Mouse (Mus musculus) MEL (cell line): ENCODE measurements around the gene Itpr1. TPM values are rescaled to one million over a fixed set of nuclear protein-coding genes. Genes with fewer than 3 reads are reported as not detected.

Experiments used
- DNase-seq: peaks from one replicate; pipeline ENCODE4 v3.0.0; 2011; ENCODE audit warnings: low read depth, low spot score
- H3K27ac ChIP-seq: 2 replicates; pipeline ENCODE4 v1.5.1; 2012; ENCODE audit warnings: low read depth, mild to moderate bottlenecking, control low read depth, low read length, moderate library complexity; ENCODE audit not compliant: control insufficient read depth
- H3K27me3 ChIP-seq, 2 experiments: fragments of 150-350 bp in 1 of 2; sonication (generic) in 1 of 2; 2 replicates each; pipeline ENCODE4 v1.6.1; 2012; ENCODE audit warnings: low read length in 2 of 2, mild to moderate bottlenecking in 2 of 2, improper control_type of control experiment in 1 of 2, moderate library complexity in 1 of 2; ENCODE audit not compliant: insufficient read depth in 2 of 2, control insufficient read depth in 1 of 2
- H3K36me3 ChIP-seq, 2 experiments: 2 replicates each; pipeline ENCODE4 v1.6.1; 2012 to 2014; ENCODE audit warnings: low read length in 2 of 2, improper control_type of control experiment in 1 of 2, inconsistent platforms in 1 of 2, mild to moderate bottlenecking in 1 of 2; ENCODE audit not compliant: insufficient read depth in 2 of 2, control insufficient read depth in 1 of 2
- H3K4me1 ChIP-seq, 2 experiments: fragments of 150-350 bp in 1 of 2; sonication (generic) in 1 of 2; 2 replicates each; pipeline ENCODE4 v1.6.1; 2012; ENCODE audit warnings: low read length in 2 of 2, improper control_type of control experiment in 1 of 2, mild to moderate bottlenecking in 1 of 2; ENCODE audit not compliant: insufficient read depth in 2 of 2, control insufficient read depth in 1 of 2
- H3K4me3 ChIP-seq, 2 experiments: fragments of 150-350 bp in 1 of 2; sonication (generic) in 1 of 2; 2 replicates each; pipeline ENCODE4 v1.5.1; 2012; ENCODE audit warnings: low read depth in 2 of 2, low read length in 2 of 2, mild to moderate bottlenecking in 2 of 2, moderate library complexity in 2 of 2, control low read depth in 1 of 2, improper control_type of control experiment in 1 of 2; ENCODE audit not compliant: control insufficient read depth in 1 of 2, insufficient read depth in 1 of 2
- H3K79me2 ChIP-seq: 2 replicates; pipeline ENCODE4 v1.6.1; 2012; ENCODE audit warnings: mild to moderate bottlenecking, low read length, moderate library complexity; ENCODE audit not compliant: control insufficient read depth, poor library complexity, insufficient read depth
- H3K9ac ChIP-seq: 2 replicates; pipeline ENCODE4 v1.6.1; 2012; ENCODE audit warnings: low read depth, mild to moderate bottlenecking, control low read depth, low read length, moderate library complexity; ENCODE audit not compliant: control insufficient read depth, poor library complexity, severe bottlenecking
- H3K9me3 ChIP-seq: fragments of 150-350 bp; sonication (generic); replicated peaks from 2 replicates; pipeline ENCODE4 v1.6.1; 2012; ENCODE audit warnings: mild to moderate bottlenecking, low read length, improper control_type of control experiment, moderate library complexity; ENCODE audit not compliant: insufficient read depth
- BHLHE40 ChIP-seq: IDR thresholded peaks from 2 replicates; pipeline ENCODE4 v1.6.1; 2012; ENCODE audit warnings: low read depth, mild to moderate bottlenecking, inconsistent platforms, low read length, improper control_type of control experiment, borderline replicate concordance
- CTCF ChIP-seq, 3 experiments: IDR thresholded peaks in 2 of 3; conservative IDR thresholded peaks in 1 of 3; 2 replicates each; pipeline ENCODE4 v1.5.1; 2011 to 2012; ENCODE audit warnings: low read length in 3 of 3, low read depth in 2 of 3, mild to moderate bottlenecking in 2 of 3, improper control_type of control experiment in 1 of 3, inconsistent platforms in 1 of 3, mixed read lengths in 1 of 3, moderate library complexity in 1 of 3; ENCODE audit not compliant: control insufficient read depth in 1 of 3, insufficient read depth in 1 of 3, poor library complexity in 1 of 3, severe bottlenecking in 1 of 3
- E2F4 ChIP-seq: IDR thresholded peaks from 2 replicates; pipeline ENCODE4 v1.6.1; 2011; ENCODE audit warnings: low read depth, low read length, improper control_type of control experiment, borderline replicate concordance
- ETS1 ChIP-seq: IDR thresholded peaks from 2 replicates; pipeline ENCODE4 v1.6.1; 2012; ENCODE audit warnings: low read depth, mild to moderate bottlenecking, inconsistent platforms, low read length, improper control_type of control experiment, moderate library complexity
- GATA1 ChIP-seq: IDR thresholded peaks from 2 replicates; pipeline ENCODE4 v1.6.1; 2011; ENCODE audit warnings: low read depth, low read length, improper control_type of control experiment
- MAFK ChIP-seq: IDR thresholded peaks from 2 replicates; pipeline ENCODE4 v1.6.1; 2011; ENCODE audit warnings: low read depth, mild to moderate bottlenecking, low read length, improper control_type of control experiment, borderline replicate concordance
- MAZ ChIP-seq: IDR thresholded peaks from 2 replicates; pipeline ENCODE4 v1.6.1; 2012; ENCODE audit warnings: low read depth, mild to moderate bottlenecking, inconsistent platforms, low read length, improper control_type of control experiment
- MEF2A ChIP-seq: IDR thresholded peaks from 2 replicates; pipeline ENCODE4 v1.6.1; 2014; ENCODE audit warnings: low read depth, mild to moderate bottlenecking, inconsistent platforms, low read length, improper control_type of control experiment; ENCODE audit not compliant: poor library complexity, insufficient replicate concordance, severe bottlenecking; ENCODE audit errors: extremely low read depth
- NELFE ChIP-seq: IDR thresholded peaks from 2 replicates; pipeline ENCODE4 v1.6.1; 2011; ENCODE audit warnings: low read depth, low read length, improper control_type of control experiment
- POLR2A ChIP-seq, 2 experiments: IDR thresholded peaks; 2 replicates each; pipeline ENCODE4 v1.6.1; 2011 to 2012; ENCODE audit warnings: low read length in 2 of 2, mild to moderate bottlenecking in 2 of 2, control low read depth in 1 of 2, improper control_type of control experiment in 1 of 2, low read depth in 1 of 2, moderate library complexity in 1 of 2; ENCODE audit not compliant: control insufficient read depth in 1 of 2, insufficient read depth in 1 of 2, poor library complexity in 1 of 2
- POLR2AphosphoS2 ChIP-seq: IDR thresholded peaks from 2 replicates; pipeline ENCODE4 v1.6.1; 2011; ENCODE audit warnings: low read length, improper control_type of control experiment
- RAD21 ChIP-seq: IDR thresholded peaks from 2 replicates; pipeline ENCODE4 v1.6.1; 2011; ENCODE audit warnings: mild to moderate bottlenecking, low read depth, low read length, improper control_type of control experiment
- RCOR1 ChIP-seq: IDR thresholded peaks from 2 replicates; pipeline ENCODE4 v1.6.1; 2012; ENCODE audit warnings: low read depth, mild to moderate bottlenecking, inconsistent platforms, low read length, improper control_type of control experiment
- SIN3A ChIP-seq: IDR thresholded peaks from 2 replicates; pipeline ENCODE4 v1.6.1; 2012; ENCODE audit warnings: low read length, improper control_type of control experiment, inconsistent platforms
- SMC3 ChIP-seq: IDR thresholded peaks from 2 replicates; pipeline ENCODE4 v1.6.1; 2011; ENCODE audit warnings: low read depth, low read length, improper control_type of control experiment
- TBP ChIP-seq: IDR thresholded peaks from 2 replicates; pipeline ENCODE4 v1.8.0; 2011; ENCODE audit warnings: low read depth, low read length, improper control_type of control experiment
- TCF12 ChIP-seq: IDR thresholded peaks from 2 replicates; pipeline ENCODE4 v1.6.1; 2014; ENCODE audit warnings: low read depth, mild to moderate bottlenecking, inconsistent platforms, low read length, improper control_type of control experiment, moderate library complexity
- USF1 ChIP-seq: IDR thresholded peaks from 2 replicates; pipeline ENCODE4 v1.6.1; 2014; ENCODE audit warnings: low read depth, mild to moderate bottlenecking, inconsistent platforms, low read length, improper control_type of control experiment, moderate library complexity
- USF2 ChIP-seq, 2 experiments: IDR thresholded peaks; 2 replicates each; pipeline ENCODE4 v1.6.1; 2011 to 2012; ENCODE audit warnings: improper control_type of control experiment in 2 of 2, low read length in 2 of 2, borderline replicate concordance in 1 of 2, inconsistent platforms in 1 of 2, low read depth in 1 of 2, mild to moderate bottlenecking in 1 of 2; ENCODE audit not compliant: insufficient read depth in 1 of 2
- ZC3H11A ChIP-seq: IDR thresholded peaks from 2 replicates; pipeline ENCODE4 v1.6.1; 2012; ENCODE audit warnings: low read depth, mild to moderate bottlenecking, inconsistent platforms, low read length, improper control_type of control experiment
- ZKSCAN1 ChIP-seq: IDR thresholded peaks from 2 replicates; pipeline ENCODE4 v1.6.1; 2012; ENCODE audit warnings: low read depth, mild to moderate bottlenecking, inconsistent platforms, low read length, improper control_type of control experiment, moderate library complexity
- ZMIZ1 ChIP-seq: IDR thresholded peaks from 2 replicates; pipeline ENCODE4 v1.6.1; 2012; ENCODE audit warnings: low read depth, mild to moderate bottlenecking, inconsistent platforms, low read length, improper control_type of control experiment, moderate library complexity
- ZNF384 ChIP-seq: IDR thresholded peaks from 2 replicates; pipeline ENCODE4 v1.6.1; 2012; ENCODE audit warnings: low read depth, mild to moderate bottlenecking, inconsistent platforms, low read length, improper control_type of control experiment
- polyA plus RNA-seq, 2 experiments: library from polyadenylated mRNA; stranded (reverse) in 1 of 2; unstranded in 1 of 2; fragments of >175 nt in 1 of 2; fragments of >200 nt in 1 of 2; gene quantifications; 2 replicates each; pipeline versions ENCODE4 v1.2.1 to v1.2.4; 2012; ENCODE audit warnings: low replicate concordance in 2 of 2, low read depth in 1 of 2; ENCODE audit not compliant: insufficient read length in 2 of 2, insufficient read depth in 1 of 2, missing spikeins in 1 of 2
- total RNA-seq: library from RNA; depleted of rRNA; stranded (reverse); fragments of 300-350 nt; gene quantifications from 2 replicates; pipeline ENCODE4 v1.2.3, GENCODE M21; 2012

Gene Itpr1
- total and polyA plus RNA-seq, 3 experiments, result 15.6 to 19.0 TPM; not detected in 1

- no peak for DNase-seq
- H3K4me1 ChIP-seq, result peaks cover 0 to 4% of the 10 kb centered on the region in 2 experiments; a peak in 2 of 4 replicates
- H3K27ac ChIP-seq, result no peak overlapping the region
Measured at GRCm38 (mm10) chr6:108254132-108255064, 41.5 kb downstream of the Itpr1 start.

DNA sequence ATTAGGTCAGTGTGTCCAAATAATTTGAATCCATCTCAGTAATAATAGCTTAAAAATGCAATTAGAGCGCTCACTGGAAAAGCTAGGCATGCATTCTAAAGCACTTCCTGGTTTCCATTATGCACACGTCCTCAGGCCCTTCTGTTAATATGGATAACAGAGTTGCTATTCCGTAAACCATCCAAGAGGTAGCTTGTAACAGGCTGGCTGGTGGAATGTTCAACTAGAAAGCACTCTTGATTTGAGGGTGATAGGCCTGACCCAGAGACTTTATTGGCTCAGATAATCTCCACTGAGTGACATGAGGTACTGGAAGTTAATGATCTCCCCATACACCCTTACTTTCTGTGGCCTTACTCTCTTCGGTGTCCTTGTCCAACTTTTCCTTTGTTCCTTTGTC, 43.0 kb downstream of the Itpr1 start:
- Histone ChIP-seq H3K4me3 (no peak overlapping the region), H3K9ac (no peak overlapping the region), H3K4me1 (peaks cover 9 to 11% of the 10 kb centered on the region in 2 experiments), H3K36me3 (peaks cover 0 to 19% of the 10 kb centered on the region in 2 experiments; a peak in 3 of 4 replicates), H3K79me2 (no peaks in the 10 kb centered on the region), H3K27ac (no peak overlapping the region), H3K9me3 (no peaks in the 10 kb centered on the region), H3K27me3 (no peaks in the 10 kb centered on the region)
- no peak for DNase-seq
- TF ChIP-seq POLR2A (IDR thresholded peaks at IDR 0.05; ENCODE audit: control insufficient read depth in 1 of 2, insufficient read depth in 1 of 2, low read depth in 1 of 2, low read length in 2 of 2, poor library complexity in 1 of 2) (no peak), GATA1 (no peak), RCOR1 (no peak), MAZ (no peak), ZMIZ1 (no peak), POLR2AphosphoS2 (no peak), USF1 (no peak), TCF12 (no peak), BHLHE40 (no peak), MEF2A (no peak), MAFK (no peak), E2F4 (no peak), ZC3H11A (no peak), ZNF384 (no peak), TBP (no peak), SIN3A (no peak), USF2 (IDR thresholded peaks at IDR 0.05; ENCODE audit: borderline replicate concordance in 1 of 2, insufficient read depth in 1 of 2, low read depth in 1 of 2, low read length in 2 of 2) (no peak), ZKSCAN1 (no peak), SMC3 (no peak), NELFE (no peak)

More at GRCm38 (mm10) chr6:108254132-108255064, 41.5 kb downstream of the Itpr1 start:
- TF ChIP-seq RAD21 (no peak), SMC3 (no peak), ETS1 (no peak), CTCF (IDR thresholded peaks at IDR 0.05 in 2 of 3, conservative IDR thresholded peaks at IDR 0.05 in 1 of 3; ENCODE audit: control insufficient read depth in 1 of 3, insufficient read depth in 1 of 3, low read depth in 2 of 3, low read length in 3 of 3, poor library complexity in 1 of 3, severe bottlenecking in 1 of 3) (no peak)
- Histone ChIP-seq H3K36me3 (peaks cover 0 to 6% of the 10 kb centered on the region in 2 experiments; a peak in 3 of 4 replicates), H3K27me3 (no peaks in the 10 kb centered on the region), H3K9ac (no peak overlapping the region), H3K9me3 (no peaks in the 10 kb centered on the region), H3K4me3 (no peak overlapping the region), H3K79me2 (no peaks in the 10 kb centered on the region)
